Comparison of ENCODE assay signal across 9 mouse cellular contexts in the genomic region with DNA sequence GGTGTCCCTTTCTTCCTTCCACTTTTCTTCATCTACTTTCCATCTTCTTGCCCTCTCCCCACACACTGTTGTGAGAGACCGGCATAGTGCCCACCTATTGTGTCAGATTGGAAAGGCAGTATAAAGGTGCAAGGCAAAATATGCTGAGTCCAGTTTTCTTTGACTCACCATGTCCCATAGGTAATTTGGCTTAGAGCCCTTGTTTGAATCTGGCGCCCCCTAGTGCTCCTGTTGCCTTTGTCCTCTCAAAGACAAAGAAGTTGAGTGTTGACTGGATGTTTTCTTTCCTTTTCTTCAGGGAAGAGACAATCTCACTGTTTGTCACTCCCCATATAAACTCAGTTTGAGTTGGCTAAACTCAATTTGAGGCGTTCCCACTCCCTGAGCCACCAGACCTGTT.
DNase-seq lines count a peak whose midpoint lies in the region; ATAC-seq and TF ChIP-seq lines count a peak whose summit lies in the region.
"Had no signal": no experiment of that assay in that cellular context is flagged by ENCODE, and none has a peak within 500 bp of the region (broad histone marks: within the 10 kb centered on the region; RNA-seq: fewer than 3 reads in every experiment).

No protein-coding gene starts in this region.

- no peak overlapping the region for H3K9ac ChIP-seq in hindbrain, postnatal 0 days (replicated peaks; ENCODE audit: low read length)
- no peak overlapping the region for H3K9ac ChIP-seq in hindbrain, embryonic 12.5 days
- H3K9ac ChIP-seq: hindbrain, embryonic 13.5 days had no signal

- no peaks in the 10 kb centered on the region for H3K9me3 ChIP-seq in hindbrain, postnatal 0 days (ENCODE audit: low read length)
- no peaks in the 10 kb centered on the region for H3K9me3 ChIP-seq in hindbrain, embryonic 12.5 days (replicated peaks)
- H3K9me3 ChIP-seq: hindbrain, embryonic 13.5 days had no signal

- no peak overlapping the region for H3K4me2 ChIP-seq in hindbrain, postnatal 0 days (ENCODE audit: low read depth, low read length)
- H3K4me2 ChIP-seq in hindbrain, embryonic 12.5 days (replicated peaks): no peak overlapping the region
- H3K4me2 ChIP-seq: hindbrain, embryonic 13.5 days had no signal

- no peaks in the 10 kb centered on the region for H3K4me1 ChIP-seq in hindbrain, postnatal 0 days (ENCODE audit: insufficient read depth, low read length)
- no peaks in the 10 kb centered on the region for H3K4me1 ChIP-seq in hindbrain, embryonic 12.5 days
- H3K4me1 ChIP-seq: hindbrain, embryonic 13.5 days had no signal

- H3K27me3 ChIP-seq in hindbrain, postnatal 0 days (ENCODE audit: insufficient read depth, low read length): no peaks in the 10 kb centered on the region
- no peaks in the 10 kb centered on the region for H3K27me3 ChIP-seq in hindbrain, embryonic 12.5 days
- H3K27me3 ChIP-seq: hindbrain, embryonic 13.5 days had no signal

- peak; percentile 26; the same call in 1 of the 2 replicates for TF ChIP-seq CTCF in hindbrain, postnatal 0 days (IDR thresholded peaks at IDR 0.05; ENCODE audit: low read depth)

- H3K27ac ChIP-seq in hindbrain, postnatal 0 days: no peak overlapping the region
- H3K27ac ChIP-seq in hindbrain, embryonic 12.5 days: no peak overlapping the region
- H3K27ac ChIP-seq: hindbrain, embryonic 13.5 days had no signal

- no peak for DNase-seq in hindbrain, postnatal 0 days (ENCODE audit: low spot score)
- DNase-seq in urinary bladder, postnatal 36 days (ENCODE audit: low spot score in 2 of 2): peak; percentile 3 to 12
- DNase-seq in urinary bladder, adult 2 months (ENCODE audit: low spot score): no peak
- peak; percentile 45 to 59 for DNase-seq in cerebellum, postnatal 36 days
- peak; percentile 51 for DNase-seq in thymus, postnatal 4 days
- DNase-seq in frontal cortex, postnatal 14 days (ENCODE audit: low spot score in 2 of 2): no peak
- DNase-seq in B cell, adult 2 months: no peak

- 66% methylated on average over 3 of the region's 3 CpGs for WGBS in hindbrain, postnatal 0 days
- WGBS in hindbrain, embryonic 12.5 days: 64% methylated on average over 3 of the region's 3 CpGs

- ATAC-seq in hindbrain, postnatal 0 days: no peak
- no peak for ATAC-seq in hindbrain, embryonic 12.5 days (ENCODE audit: low FRiP score)

- H3K36me3 ChIP-seq in hindbrain, postnatal 0 days (ENCODE audit: insufficient read depth, low read length): no peaks in the 10 kb centered on the region
- no peaks in the 10 kb centered on the region for H3K36me3 ChIP-seq in hindbrain, embryonic 12.5 days

- no peak overlapping the region for H3K4me3 ChIP-seq in hindbrain, postnatal 0 days (ENCODE audit: low read length)
- no peak overlapping the region for H3K4me3 ChIP-seq in hindbrain, embryonic 12.5 days
- H3K4me3 ChIP-seq: hindbrain, embryonic 13.5 days had no signal

Comparison
In these comparisons a context has a peak if more than half of its experiments do, and no peak if none do; other contexts are left out.
1. DNase-seq: peak in urinary bladder, postnatal 36 days (2 of 2), cerebellum, postnatal 36 days (2 of 2) and thymus, postnatal 4 days (single experiment); none in hindbrain, postnatal 0 days (single experiment), urinary bladder, adult 2 months (single experiment), frontal cortex, postnatal 14 days (0 of 2) and B cell, adult 2 months (0 of 2).